Mouse (Mus musculus) heart, adult 2 months (tissue): ENCODE data around the gene Ago3. TPM values are rescaled to one million over a fixed set of nuclear protein-coding genes. Genes with fewer than 3 reads are reported as not detected.

Experiments
- DNase-seq, 2 experiments: peaks; one replicate each; pipeline ENCODE4 v3.0.0; 2021
- H3K27ac ChIP-seq: fragments of 200-600 bp; 2 replicates; pipeline ENCODE4 v1.8.1; 2022
- H3K27me3 ChIP-seq: fragments of 200-500 bp; 2 replicates; pipeline ENCODE4 v1.6.1; 2012; ENCODE audit warnings: mild to moderate bottlenecking, low read length, inconsistent platforms, mixed read lengths; ENCODE audit not compliant: control insufficient read depth, insufficient read depth
- H3K36me3 ChIP-seq: fragments of 200-500 bp; 2 replicates; pipeline ENCODE4 v1.6.1; 2012; ENCODE audit warnings: low read length, inconsistent platforms; ENCODE audit not compliant: control insufficient read depth, insufficient read depth
- H3K4me1 ChIP-seq: fragments of 200-500 bp; 2 replicates; pipeline ENCODE4 v1.6.1; 2011; ENCODE audit warnings: low read length; ENCODE audit not compliant: control insufficient read depth, insufficient read depth
- H3K4me3 ChIP-seq: fragments of 200-600 bp; 2 replicates; pipeline ENCODE4 v1.8.1; 2022
- H3K79me2 ChIP-seq: fragments of 200-500 bp; replicated peaks from 2 replicates; pipeline ENCODE4 v1.6.1; 2012; ENCODE audit warnings: mild to moderate bottlenecking, inconsistent platforms, low read length, moderate library complexity, mixed read lengths; ENCODE audit not compliant: control insufficient read depth, insufficient read depth
- H3K9ac ChIP-seq: fragments of 200-500 bp; 2 replicates; pipeline ENCODE4 v1.6.1; 2012; ENCODE audit warnings: low read depth, mild to moderate bottlenecking, control low read depth, inconsistent platforms, low read length, mixed read lengths
- CTCF ChIP-seq: fragments of 200-600 bp; IDR thresholded peaks from 2 replicates; pipeline ENCODE4 v1.8.1; 2022; ENCODE audit warnings: antibody characterized with exemption, mild to moderate bottlenecking, moderate library complexity
- EP300 ChIP-seq: fragments of 200-500 bp; IDR thresholded peaks from 2 replicates; pipeline ENCODE4 v1.6.1; 2011; ENCODE audit warnings: low read depth, low read length, control low read depth; ENCODE audit not compliant: insufficient read depth
- POLR2A ChIP-seq: fragments of 200-500 bp; IDR thresholded peaks from 2 replicates; pipeline ENCODE4 v1.6.1; 2011; ENCODE audit warnings: mild to moderate bottlenecking, low read depth, low read length, control low read depth; ENCODE audit not compliant: insufficient read depth
- WGBS: fragments of 180-500 bp; shearing (Covaris S2); methylation state at CpG from one replicate; pipeline ENCODE4 v1.1.7; 2018; 5-methylcytosine and 5-hydroxymethylcytosine counted together
- intact Hi-C: fragments of 180-260 bp; cut with DNase I; formaldehyde crosslinking; loops from one replicate; pipeline ENCODE4 v1.15.1; 2025
- polyA plus RNA-seq: library from polyadenylated mRNA; depleted of rRNA; stranded (reverse); fragments of >200 nt; gene quantifications from 2 replicates; pipeline ENCODE4 v1.2.3, GENCODE M21; 2012
- total RNA-seq, 2 experiments: library from RNA; stranded (reverse); gene quantifications; 2 replicates each; pipeline ENCODE4 v1.2.3; 2021

The Ago3 gene
- total and polyA plus RNA-seq, 3 experiments: 6.4 to 12.6 (median 11.0) TPM

DNA sequence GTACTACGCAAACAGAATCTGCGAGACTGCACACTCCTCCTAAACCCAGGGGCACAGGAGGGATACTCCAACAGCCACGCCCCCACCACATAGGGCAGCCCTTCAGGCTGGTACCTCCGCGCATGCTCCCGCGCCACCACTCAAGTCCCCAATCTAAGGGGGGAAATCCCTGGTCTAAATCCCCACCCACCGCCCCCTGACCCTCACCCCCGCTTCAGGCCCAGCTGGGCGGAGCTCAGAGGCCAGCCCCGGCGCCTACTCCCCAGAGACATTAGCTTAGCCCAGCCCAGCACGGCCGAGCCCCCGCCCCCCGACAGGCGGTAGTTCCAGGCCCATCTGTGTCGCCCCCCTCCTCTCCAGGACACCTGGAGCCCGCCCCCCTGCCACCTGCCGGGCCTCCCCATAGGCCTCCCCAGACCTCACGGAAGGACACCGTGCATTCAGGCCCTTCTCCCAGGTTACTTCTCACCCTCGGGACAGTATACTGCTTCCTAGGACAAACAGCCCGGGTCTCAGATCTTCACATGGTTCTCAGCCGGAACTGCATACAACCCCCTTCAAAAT lies 38.4 kb upstream of the Ago3 start:
- Histone ChIP-seq H3K27me3 (no peaks in the 10 kb centered on the region), H3K36me3 (no peaks in the 10 kb centered on the region), H3K4me1 (peaks cover 2% of the 10 kb centered on the region), H3K4me3 (peak overlapping the region; percentile 98), H3K27ac (peak overlapping the region; percentile 86), H3K79me2 (no peaks in the 10 kb centered on the region), H3K9ac (peak overlapping the region; percentile 90)
- DNase-seq: peak; percentile 62 to 66
- 2% methylated on average over 25 of the region's 25 CpGs for WGBS
- TF ChIP-seq EP300: no peak
- no peak for TF ChIP-seq POLR2A
- no peak for TF ChIP-seq CTCF
- intact Hi-C loops: loop anchor here (2.0 kb wide), 1 partner anchor 39 kb away; the partner anchor contains the start of gene Ago3

GRCm38 (mm10) chr4:126466251-126466750 lies 36.9 kb upstream of the Ago3 start:
- intact Hi-C loops: no loop called here
- Histone ChIP-seq H3K27ac (no peak overlapping the region), H3K27me3 (no peaks in the 10 kb centered on the region), H3K9ac (no peak overlapping the region), H3K4me1 (peaks cover 2% of the 10 kb centered on the region), H3K36me3 (no peaks in the 10 kb centered on the region), H3K79me2 (no peaks in the 10 kb centered on the region), H3K4me3 (no peak overlapping the region)
- TF ChIP-seq EP300: no peak
- no peak for TF ChIP-seq POLR2A
- TF ChIP-seq CTCF: no peak
- no peak for DNase-seq
- 62% methylated on average over 8 of the region's 8 CpGs for WGBS

GRCm38 (mm10) chr4:126465843-126466242 lies 36.5 kb upstream of the Ago3 start:
- peak; percentile 10 to 27 for DNase-seq

DNA sequence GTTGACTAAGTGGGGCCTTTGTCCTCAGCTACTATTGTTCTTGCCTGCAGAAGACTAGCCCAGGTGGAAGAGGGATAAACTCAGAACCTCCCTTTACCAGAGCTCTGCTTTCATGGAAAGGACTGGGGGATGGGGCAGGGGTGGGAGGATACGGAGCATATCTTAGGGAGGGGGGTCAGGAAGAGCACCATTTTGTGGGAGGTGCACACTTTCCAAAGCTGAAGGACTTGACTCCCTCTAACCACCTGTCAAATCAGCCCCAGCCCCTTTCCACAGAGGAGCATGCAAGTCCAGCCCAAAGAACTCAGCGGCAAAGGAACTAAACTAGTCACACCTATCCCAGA lies 35.5 kb upstream of the Ago3 start:
- peaks cover 2% of the 10 kb centered on the region for H3K4me1 ChIP-seq
- intact Hi-C loops: no loop called here
- WGBS: 39% methylated on average over 2 of the region's 2 CpGs
- no peaks in the 10 kb centered on the region for H3K27me3 ChIP-seq
- H3K9ac ChIP-seq: no peak overlapping the region
- TF ChIP-seq POLR2A: no peak
- no peak for TF ChIP-seq CTCF
- no peak for TF ChIP-seq EP300
- H3K4me3 ChIP-seq: no peak overlapping the region
- H3K79me2 ChIP-seq: no peaks in the 10 kb centered on the region
- DNase-seq: no peak
- H3K27ac ChIP-seq: no peak overlapping the region
- H3K36me3 ChIP-seq: no peaks in the 10 kb centered on the region

More at GRCm38 (mm10) chr4:126465843-126466242, 36.5 kb upstream of the Ago3 start:
- Histone ChIP-seq H3K9ac (no peak overlapping the region), H3K27me3 (no peaks in the 10 kb centered on the region), H3K79me2 (no peaks in the 10 kb centered on the region), H3K36me3 (no peaks in the 10 kb centered on the region), H3K27ac (no peak overlapping the region), H3K4me3 (no peak overlapping the region), H3K4me1 (peaks cover 2% of the 10 kb centered on the region)
- TF ChIP-seq POLR2A (no peak), CTCF (no peak), EP300 (no peak)
- 42% methylated on average over 8 of the region's 8 CpGs for WGBS
- intact Hi-C loops: no loop called here

- Histone ChIP-seq H3K4me3 (no peak overlapping the region), H3K27ac (no peak overlapping the region), H3K9ac (no peak overlapping the region), H3K79me2 (no peaks in the 10 kb centered on the region), H3K27me3 (no peaks in the 10 kb centered on the region), H3K36me3 (no peaks in the 10 kb centered on the region), H3K4me1 (peaks cover 2% of the 10 kb centered on the region)
- 49% methylated on average over 4 of the region's 4 CpGs for whole genome bisulfite sequencing
- DNase-seq: no peak
- intact Hi-C loops: no loop called here
- no peak for TF ChIP-seq POLR2A
Observed at GRCm38 (mm10) chr4:126464189-126464891, 35.0 kb upstream of the Ago3 start.

DNA sequence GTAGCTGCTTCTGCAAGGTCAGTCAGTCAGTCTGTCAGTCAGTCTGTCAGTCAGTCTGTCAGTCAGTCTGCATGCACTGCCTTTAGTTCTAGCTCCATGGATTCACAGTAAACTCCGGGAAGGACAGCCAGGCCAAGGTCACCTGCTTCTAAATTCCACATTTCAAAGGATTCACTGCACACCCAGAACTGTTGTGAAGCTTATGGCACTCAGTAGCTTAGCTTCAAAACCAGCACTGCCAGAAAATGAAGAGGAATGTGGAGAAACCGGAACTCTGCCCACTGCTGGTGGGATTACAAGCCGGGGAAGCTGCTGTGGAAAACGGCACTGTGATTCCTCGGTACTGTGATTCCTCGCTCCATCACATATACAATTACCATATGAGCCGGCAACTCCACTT lies 26.1 kb upstream of the Ago3 start:
- 89% methylated on average over 7 of the region's 7 CpGs for WGBS
- no peaks in the 10 kb centered on the region for H3K36me3 ChIP-seq

More for the DNA sequence above, 26.1 kb upstream of the Ago3 start:
- Histone ChIP-seq H3K79me2 (no peaks in the 10 kb centered on the region), H3K4me1 (no peaks in the 10 kb centered on the region), H3K27me3 (no peaks in the 10 kb centered on the region), H3K4me3 (no peak overlapping the region), H3K27ac (no peak overlapping the region), H3K9ac (no peak overlapping the region)
- TF ChIP-seq EP300: no peak
- no peak for TF ChIP-seq POLR2A
- no peak for TF ChIP-seq CTCF
- intact Hi-C loops: no loop called here
- DNase-seq: no peak
